Mouse (Mus musculus): ENCODE measurements around the gene Trim63.

Gene Trim63

GRCm38 (mm10) chr4:134298626-134299497, 16.1 kb upstream of the Trim63 start:
- DNase-seq (ENCODE audit: low read depth, low spot score), result peak; percentile 81

GRCm38 (mm10) chr4:134299498-134299810, 15.5 kb upstream of the Trim63 start:
- no peak for DNase-seq (ENCODE audit: low read depth, low spot score)

DNA sequence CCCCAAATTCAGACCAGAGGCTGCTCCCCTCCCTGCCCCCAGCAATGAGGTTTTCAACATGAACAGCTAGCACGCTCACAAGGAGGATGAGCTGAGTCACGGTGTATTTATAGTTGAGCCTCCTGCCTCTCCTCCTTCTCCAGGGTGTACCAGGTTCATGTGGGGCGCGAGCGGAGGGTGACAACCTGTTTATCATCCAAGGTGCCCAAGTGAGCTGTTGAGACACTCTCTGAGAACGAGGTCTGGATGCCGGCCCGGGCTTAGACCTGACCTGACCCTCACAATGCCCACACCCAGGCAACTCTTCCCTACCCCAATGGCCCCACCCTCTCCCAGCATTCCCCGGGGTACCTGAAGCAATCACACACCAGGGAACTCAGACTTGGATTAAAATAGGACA, 14.6 kb upstream of the Trim63 start:
- no peak for DNase-seq (ENCODE audit: low read depth, low spot score)

DNA sequence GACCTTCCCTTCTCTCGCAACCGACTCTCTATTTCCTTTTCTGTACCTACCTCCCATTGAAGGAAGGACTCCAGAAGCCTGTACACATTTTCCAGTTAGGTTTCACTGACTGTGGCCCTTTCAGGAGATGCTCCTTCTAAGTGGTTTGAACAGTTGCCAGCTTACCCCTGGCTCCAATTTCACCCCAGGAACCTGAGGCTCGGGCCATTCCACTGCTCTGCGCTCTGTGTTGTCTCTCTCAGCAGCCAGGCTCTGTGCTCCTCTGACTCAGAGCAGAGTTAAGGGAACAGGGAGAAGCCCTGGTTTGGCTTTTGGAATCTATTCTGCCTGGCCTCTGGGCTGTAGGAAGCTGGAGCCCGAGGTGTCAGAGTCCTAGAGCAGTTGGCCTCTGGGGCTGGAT, 12.8 kb upstream of the Trim63 start:
- DNase-seq (ENCODE audit: low read depth, low spot score), result no peak

GRCm38 (mm10) chr4:134306963-134307362, 8.0 kb upstream of the Trim63 start:
- no peak for DNase-seq (ENCODE audit: low read depth, low spot score)

DNA sequence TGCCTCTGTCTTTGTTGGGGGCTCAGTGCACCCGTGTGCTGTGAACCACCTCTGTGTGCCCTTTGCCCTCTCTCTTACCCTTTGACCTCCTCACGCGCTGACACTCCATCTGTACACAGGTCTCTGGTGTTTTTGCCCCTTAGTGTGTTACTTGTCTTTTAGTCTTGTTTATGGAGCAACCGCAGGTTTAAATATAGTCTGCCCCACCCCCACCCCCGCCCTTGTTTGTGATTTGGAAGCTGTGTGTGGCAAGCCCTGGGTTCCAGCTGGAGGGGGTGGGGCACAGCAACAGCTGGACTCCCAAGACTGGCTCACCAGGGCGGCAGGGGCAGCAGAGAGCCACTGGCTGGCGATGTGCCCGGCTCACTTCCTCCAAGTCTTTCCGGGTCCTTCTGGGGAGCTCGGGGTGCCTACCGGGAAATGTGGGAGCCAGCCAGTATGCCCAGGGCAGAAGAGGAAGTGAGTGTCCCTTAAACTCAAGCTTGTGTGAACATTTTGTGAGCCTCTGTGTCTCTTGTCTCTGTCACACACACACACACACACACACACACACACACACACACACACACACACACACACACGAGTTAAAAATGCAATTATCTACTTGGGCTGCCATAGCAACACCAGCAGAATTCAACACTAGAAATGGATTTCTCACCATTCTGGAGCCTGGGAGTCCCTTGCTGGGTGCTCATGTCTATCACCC, 7.4 kb upstream of the Trim63 start:
- no peak for DNase-seq (ENCODE audit: low read depth, low spot score)

- no peak for DNase-seq (ENCODE audit: low read depth, low spot score)
Measured at GRCm38 (mm10) chr4:134310106-134310505, 4.8 kb upstream of the Trim63 start.

DNA sequence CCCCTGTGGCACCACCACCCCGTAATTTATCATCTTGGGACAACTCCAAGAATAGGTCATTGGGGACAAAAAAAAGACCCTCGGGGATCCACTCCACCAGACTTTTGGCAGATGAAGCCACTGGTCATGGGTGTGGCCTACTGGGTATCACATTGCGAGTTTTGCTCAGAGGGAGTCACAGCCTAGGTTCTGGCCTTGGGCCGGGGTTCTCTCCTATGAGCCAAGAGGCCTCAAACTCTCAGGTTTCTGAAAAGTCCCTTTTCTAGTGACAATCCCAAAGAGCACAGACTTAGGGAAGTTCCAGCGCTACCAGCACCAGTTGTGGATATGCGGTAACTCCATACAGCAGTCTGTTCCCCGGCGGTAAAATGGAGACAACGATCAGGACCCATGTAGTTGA, 4.3 kb upstream of the Trim63 start:
- no peak for DNase-seq (ENCODE audit: low read depth, low spot score)

DNA sequence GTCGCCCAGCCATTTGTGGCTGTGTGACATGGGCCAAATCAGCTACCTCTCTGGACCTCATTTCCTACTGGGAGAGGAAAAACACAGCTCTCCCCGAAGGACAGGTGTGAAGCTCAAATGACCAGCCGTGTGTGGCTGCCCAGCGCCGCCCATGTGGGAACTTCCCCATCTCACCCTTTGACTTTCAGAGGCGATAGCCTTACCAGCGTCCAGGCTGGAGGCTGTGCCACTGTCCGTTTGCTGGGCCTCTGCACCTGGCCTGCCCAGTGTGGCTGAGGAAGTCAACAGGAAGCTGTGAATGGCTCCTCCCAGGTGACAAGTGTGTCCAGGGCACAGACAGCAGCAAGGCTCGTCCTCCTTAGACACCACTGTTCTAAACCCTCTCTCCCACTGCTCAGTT, 3.1 kb upstream of the Trim63 start:
- DNase-seq (ENCODE audit: low read depth, low spot score), result no peak

GRCm38 (mm10) chr4:134312341-134312740, 2.6 kb upstream of the Trim63 start:
- peak; percentile 73 for DNase-seq (ENCODE audit: low read depth, low spot score)

DNA sequence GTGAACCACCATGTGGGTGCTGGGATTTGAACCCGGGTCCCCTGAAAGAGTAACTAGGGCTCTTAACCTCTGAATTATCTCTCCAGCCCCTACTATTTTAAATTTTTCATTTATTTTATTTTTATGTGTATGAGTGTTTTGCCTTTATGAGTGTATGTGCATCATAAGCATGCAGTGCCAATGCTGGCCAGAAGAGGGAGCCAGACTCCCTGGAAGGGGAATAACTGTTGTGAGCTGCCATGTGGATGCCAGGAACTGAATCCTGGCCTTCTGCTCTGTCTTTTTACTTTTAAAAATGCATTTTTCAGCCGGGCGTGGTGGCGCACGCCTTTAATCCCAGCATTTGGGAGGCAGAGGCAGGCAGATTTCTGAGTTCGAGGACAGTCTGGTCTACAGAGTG, 2.0 kb upstream of the Trim63 start:
- DNase-seq (ENCODE audit: low read depth, low spot score), result peak; percentile 90

DNA sequence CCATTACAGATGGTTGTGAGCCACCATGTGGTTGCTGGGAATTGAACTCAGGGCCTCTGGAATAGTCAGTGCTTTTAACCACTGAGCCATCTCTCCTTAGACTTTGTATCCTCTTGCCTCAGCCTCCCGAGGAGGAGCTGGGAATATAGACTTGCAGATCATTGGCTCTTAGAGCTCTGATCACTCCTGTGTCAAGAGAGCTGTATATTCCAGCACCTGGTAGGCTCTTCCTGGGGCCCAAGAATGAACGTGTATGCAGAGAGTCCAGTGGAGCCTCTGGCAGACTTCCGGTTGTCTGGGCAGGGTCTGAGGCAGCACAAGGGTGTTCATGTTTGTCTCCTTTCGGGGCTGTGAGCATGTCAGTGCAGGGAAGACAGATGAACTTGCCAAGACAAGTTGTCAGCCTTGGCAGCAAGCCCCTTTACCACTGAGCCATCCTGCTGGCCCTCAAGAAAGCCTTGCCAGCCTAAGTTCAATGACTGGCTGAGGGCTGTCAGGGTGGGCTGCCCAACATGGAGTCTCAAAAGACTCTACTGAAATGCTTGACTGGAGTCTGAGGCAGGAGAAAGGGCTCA, 752 bp upstream of the Trim63 start:
- DNase-seq (ENCODE audit: low read depth, low spot score), result peak; percentile 42

GRCm38 (mm10) chr4:134315470-134315869, 550 bp downstream of the Trim63 start:
- DNase-seq (ENCODE audit: low read depth, low spot score), result no peak

- DNase-seq (ENCODE audit: low read depth, low spot score), result peak; percentile 89
Measured at GRCm38 (mm10) chr4:134316390-134316789, 1.5 kb downstream of the Trim63 start.

DNA sequence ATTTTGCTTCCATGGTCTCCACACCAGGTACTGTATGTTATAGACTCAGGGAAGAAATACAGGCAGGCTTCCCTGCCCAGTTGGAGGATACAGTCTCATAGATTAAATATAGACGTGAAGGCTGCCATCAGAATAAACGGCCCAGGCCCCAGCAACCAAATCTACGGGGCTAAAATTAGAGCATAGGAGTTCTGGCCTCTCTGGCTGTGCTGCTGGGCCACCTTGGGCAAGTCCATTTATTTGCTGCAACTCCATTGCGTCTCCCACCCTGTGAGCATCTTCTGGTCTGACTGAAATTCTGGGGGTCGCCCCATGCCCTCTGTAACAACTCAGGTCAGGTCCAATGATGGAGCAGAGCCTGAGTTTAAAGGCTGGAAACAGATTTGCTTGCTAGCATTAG, 4.2 kb downstream of the Trim63 start:
- no peak for DNase-seq (ENCODE audit: low read depth, low spot score)

GRCm38 (mm10) chr4:134319674-134320073, 4.8 kb downstream of the Trim63 start:
- DNase-seq (ENCODE audit: low read depth, low spot score), result no peak

- peak; percentile 76 for DNase-seq (ENCODE audit: low read depth, low spot score)
Measured at GRCm38 (mm10) chr4:134321524-134321923, 6.6 kb downstream of the Trim63 start.

DNA sequence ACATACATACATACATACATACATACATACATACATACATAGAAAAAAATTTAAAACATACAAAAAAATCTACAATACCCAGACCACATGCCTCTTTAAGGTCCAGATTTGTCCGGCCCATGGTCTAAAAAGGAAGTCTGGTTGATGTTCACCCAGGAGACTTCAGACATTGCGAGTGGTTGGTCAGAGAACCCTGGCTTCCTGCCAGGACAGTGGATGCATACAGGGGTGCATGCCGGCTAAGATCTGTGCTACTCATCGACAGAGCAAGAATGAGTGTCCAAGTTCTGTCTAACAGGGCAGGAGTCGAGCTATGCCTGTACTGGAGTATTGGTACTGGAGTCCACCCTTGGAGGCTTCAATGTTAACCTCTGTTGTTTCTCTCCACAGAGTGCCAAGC, 9.7 kb downstream of the Trim63 start:
- DNase-seq (ENCODE audit: low read depth, low spot score), result no peak

- DNase-seq (ENCODE audit: low read depth, low spot score), result peak; percentile 89
Measured at GRCm38 (mm10) chr4:134326859-134327530, 12.1 kb downstream of the Trim63 start.

DNA sequence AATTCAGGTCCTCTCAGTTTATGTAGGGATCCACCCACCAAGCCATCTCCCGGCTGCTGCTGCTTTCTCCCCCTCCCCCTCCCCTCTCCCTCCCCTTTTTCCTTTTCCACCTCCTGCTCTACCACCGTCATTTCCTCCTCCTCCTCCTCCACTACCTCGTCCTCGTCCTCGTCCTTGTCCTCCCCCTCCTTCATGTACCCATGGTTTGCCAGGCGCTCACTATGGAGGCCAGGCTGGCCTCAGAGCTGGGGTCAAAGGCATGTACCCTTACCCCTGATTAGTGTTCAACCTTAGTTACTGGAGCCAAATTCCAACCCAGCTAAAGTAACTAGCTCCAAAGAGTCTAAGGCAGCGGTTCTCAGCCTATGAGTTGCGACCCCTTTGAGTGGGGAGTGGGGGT, 13.2 kb downstream of the Trim63 start:
- no peak for DNase-seq (ENCODE audit: low read depth, low spot score)

- no peak for DNase-seq (ENCODE audit: low read depth, low spot score)
Measured at GRCm38 (mm10) chr4:134328832-134329231, 13.9 kb downstream of the Trim63 start.

DNA sequence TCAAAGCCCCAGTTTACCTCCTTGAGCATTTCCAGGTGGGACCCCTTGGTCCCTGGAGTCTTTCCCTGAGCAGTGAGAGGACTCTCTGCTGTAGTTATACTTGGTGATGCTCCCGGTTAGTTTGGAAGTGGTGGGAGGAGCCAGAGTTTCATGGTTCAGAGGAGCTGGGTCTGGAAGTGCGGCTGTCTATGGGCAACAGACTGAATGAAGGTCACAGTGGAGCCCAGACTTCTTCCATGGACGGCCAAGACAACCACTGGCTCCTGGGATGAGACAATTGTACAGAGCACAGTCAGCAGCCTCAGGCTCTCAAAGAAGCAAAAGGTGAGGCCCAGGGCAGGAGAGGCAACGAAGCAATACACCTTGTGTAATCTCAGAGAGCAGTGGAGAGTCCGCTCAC, 15.4 kb downstream of the Trim63 start:
- DNase-seq (ENCODE audit: low read depth, low spot score), result peak; percentile 30

All from ZHBTc4 (cell line).